Mouse (Mus musculus) heart, embryonic 10.5 days (tissue): Measurements from ENCODE around the gene Kifap3. TPM values are rescaled to one million over a fixed set of nuclear protein-coding genes. Genes with fewer than 3 reads are reported as not detected.
"Not testable (repeated sequence)": the region's sequence is repeated elsewhere in the genome, so short reads cannot be mapped to it uniquely, and the experiment has no call there.

ENCODE experiments used
- DNase-seq: peaks from one replicate; pipeline ENCODE4 v3.0.0-alpha.2; 2017; ENCODE audit warnings: low spot score
- H3K27ac ChIP-seq: fragments of 300-500 bp; sonication (generic); 2 replicates; pipeline ENCODE4 v1.5.1; 2016; ENCODE audit warnings: mild to moderate bottlenecking
- H3K27me3 ChIP-seq: fragments of 300-500 bp; sonication (generic); 2 replicates; pipeline ENCODE4 v1.6.1; 2016; ENCODE audit warnings: mild to moderate bottlenecking; ENCODE audit not compliant: poor library complexity, insufficient read depth, severe bottlenecking
- H3K36me3 ChIP-seq: fragments of 300-500 bp; sonication (generic); 2 replicates; pipeline ENCODE4 v1.6.1; 2016; ENCODE audit warnings: mild to moderate bottlenecking, moderate library complexity
- H3K4me1 ChIP-seq: fragments of 300-500 bp; sonication (generic); 2 replicates; pipeline ENCODE4 v1.6.1; 2016; ENCODE audit warnings: mild to moderate bottlenecking
- H3K4me3 ChIP-seq: fragments of 300-500 bp; sonication (generic); 2 replicates; pipeline ENCODE4 v1.5.1; 2016; ENCODE audit warnings: mild to moderate bottlenecking, moderate library complexity
- H3K9me3 ChIP-seq: fragments of 300-500 bp; sonication (generic); 2 replicates; pipeline ENCODE4 v1.6.1; 2016; ENCODE audit warnings: mild to moderate bottlenecking, moderate library complexity
- WGBS: fragments of 180-500 bp; shearing (Covaris S2); methylation state at CpG from one replicate; pipeline ENCODE4 v1.1.7; 2016; 5-methylcytosine and 5-hydroxymethylcytosine counted together
- polyA plus RNA-seq: library from polyadenylated mRNA; unstranded; fragments of >200 nt; fragmentation: Nextera tagmentation; extraction: Ambion mirVana; gene quantifications from 2 replicates; pipeline ENCODE4 v1.2.1, GENCODE M21; 2016

Gene Kifap3
- polyA plus RNA-seq: 20.2 and 20.3 TPM in 2 replicates

GRCm38 (mm10) chr1:163779336-163780115, at the start of gene Kifap3:
Gene Kifap3, plus strand, starts transcription at chr1:163779583.
- Histone ChIP-seq H3K27me3 (no peaks in the 10 kb centered on the region), H3K4me1 (no peaks in the 10 kb centered on the region), H3K27ac (peak within 1 kb of the TSS; percentile 86), H3K4me3 (peak within 1 kb of the TSS; percentile 74), H3K36me3 (peaks cover 6% of the 10 kb centered on the region; the same call in 1 of the 2 replicates), H3K9me3 (no peaks in the 10 kb centered on the region)
- 1% methylated on average over 38 of the region's 48 CpGs for WGBS
- peak; percentile 99 for DNase-seq

GRCm38 (mm10) chr1:163731166-163731565, 48.2 kb upstream of the Kifap3 start:
- not testable (repeated sequence) for DNase-seq, H3K9me3 ChIP-seq, H3K27ac ChIP-seq, H3K4me3 ChIP-seq, H3K27me3 ChIP-seq, H3K4me1 ChIP-seq, H3K36me3 ChIP-seq
- 89% methylated on average over 10 of the region's 10 CpGs for WGBS

GRCm38 (mm10) chr1:163736441-163737238, 42.7 kb upstream of the Kifap3 start:
- no peak overlapping the region for H3K4me3 ChIP-seq
- no peaks in the 10 kb centered on the region for H3K27me3 ChIP-seq
- 77% methylated on average over 10 of the region's 10 CpGs for WGBS
- no peak overlapping the region for H3K27ac ChIP-seq
- no peaks in the 10 kb centered on the region for H3K4me1 ChIP-seq
- H3K9me3 ChIP-seq: no peaks in the 10 kb centered on the region
- no peaks in the 10 kb centered on the region for H3K36me3 ChIP-seq
- DNase-seq: no peak

GRCm38 (mm10) chr1:163737239-163737533, 42.2 kb upstream of the Kifap3 start:
- no peak for DNase-seq
- no peaks in the 10 kb centered on the region for H3K9me3 ChIP-seq
- no peaks in the 10 kb centered on the region for H3K4me1 ChIP-seq
- no peak overlapping the region for H3K27ac ChIP-seq
- no peak overlapping the region for H3K4me3 ChIP-seq
- no peaks in the 10 kb centered on the region for H3K27me3 ChIP-seq
- 75% methylated on average over 1 of the region's 1 CpGs for WGBS
- no peaks in the 10 kb centered on the region for H3K36me3 ChIP-seq

- Histone ChIP-seq H3K27me3 (no peaks in the 10 kb centered on the region), H3K4me1 (no peaks in the 10 kb centered on the region), H3K27ac (no peak overlapping the region), H3K36me3 (no peaks in the 10 kb centered on the region), H3K4me3 (no peak overlapping the region), H3K9me3 (no peaks in the 10 kb centered on the region)
- 62% methylated on average over 4 of the region's 4 CpGs for WGBS
- DNase-seq: no peak
Observed at GRCm38 (mm10) chr1:163751360-163751992, 27.9 kb upstream of the Kifap3 start.

GRCm38 (mm10) chr1:163757462-163758207, 21.7 kb upstream of the Kifap3 start:
- Histone ChIP-seq H3K27ac (no peak overlapping the region), H3K4me1 (no peaks in the 10 kb centered on the region), H3K9me3 (no peaks in the 10 kb centered on the region), H3K4me3 (no peak overlapping the region), H3K36me3 (no peaks in the 10 kb centered on the region), H3K27me3 (no peaks in the 10 kb centered on the region)
- DNase-seq: no peak
- WGBS: 80% methylated on average over 10 of the region's 10 CpGs

GRCm38 (mm10) chr1:163783577-163783976, 4.2 kb downstream of the Kifap3 start:
- not testable (repeated sequence) for H3K27me3 ChIP-seq, H3K36me3 ChIP-seq, H3K9me3 ChIP-seq, DNase-seq, H3K27ac ChIP-seq, H3K4me3 ChIP-seq, H3K4me1 ChIP-seq
- WGBS: 92% methylated on average over 8 of the region's 11 CpGs

- no peak overlapping the region for H3K27ac ChIP-seq
- WGBS: 81% methylated on average over 4 of the region's 4 CpGs
- H3K4me1 ChIP-seq: no peaks in the 10 kb centered on the region
- no peak overlapping the region for H3K4me3 ChIP-seq
- no peaks in the 10 kb centered on the region for H3K9me3 ChIP-seq
- H3K36me3 ChIP-seq: 0 out of 2 replicates have a peak, but pooled peaks cover 8% of the 10 kb centered on the region
- H3K27me3 ChIP-seq: no peaks in the 10 kb centered on the region
- DNase-seq: no peak
Observed at GRCm38 (mm10) chr1:163821365-163821764, 42.0 kb downstream of the Kifap3 start.

GRCm38 (mm10) chr1:163829482-163829881, 50.1 kb downstream of the Kifap3 start:
- Histone ChIP-seq H3K4me1 (no peaks in the 10 kb centered on the region), H3K4me3 (no peak overlapping the region), H3K9me3 (no peaks in the 10 kb centered on the region), H3K27ac (no peak overlapping the region), H3K27me3 (no peaks in the 10 kb centered on the region), H3K36me3 (no peaks in the 10 kb centered on the region)
- DNase-seq: no peak

GRCm38 (mm10) chr1:163834066-163834465, 54.7 kb downstream of the Kifap3 start:
- no peak overlapping the region for H3K4me3 ChIP-seq
- no peaks in the 10 kb centered on the region for H3K27me3 ChIP-seq
- DNase-seq: no peak
- H3K27ac ChIP-seq: no peak overlapping the region
- no peaks in the 10 kb centered on the region for H3K36me3 ChIP-seq
- WGBS: 58% methylated on average over 1 of the region's 1 CpGs
- no peaks in the 10 kb centered on the region for H3K4me1 ChIP-seq
- H3K9me3 ChIP-seq: no peaks in the 10 kb centered on the region

- DNase-seq: no peak
- 78% methylated on average over 2 of the region's 2 CpGs for WGBS
- H3K9me3 ChIP-seq: no peaks in the 10 kb centered on the region
- H3K27me3 ChIP-seq: no peaks in the 10 kb centered on the region
- no peaks in the 10 kb centered on the region for H3K36me3 ChIP-seq
- H3K4me1 ChIP-seq: no peaks in the 10 kb centered on the region
- H3K27ac ChIP-seq: no peak overlapping the region
- no peak overlapping the region for H3K4me3 ChIP-seq
Observed at GRCm38 (mm10) chr1:163835062-163835461, 55.7 kb downstream of the Kifap3 start.

GRCm38 (mm10) chr1:163838482-163838881, 59.1 kb downstream of the Kifap3 start:
- not testable (repeated sequence) for H3K27me3 ChIP-seq, H3K4me3 ChIP-seq, H3K27ac ChIP-seq, H3K9me3 ChIP-seq, DNase-seq, H3K4me1 ChIP-seq, H3K36me3 ChIP-seq
- WGBS: 85% methylated on average over 3 of the region's 3 CpGs
